Mouse (Mus musculus) MEL-GATA-1-ER (cell line): Measurements from ENCODE around the gene Cpa1.
A peak's percentile ranks its signal among the peaks of the same experiment; 100 is the strongest.

Experiments
- DNase-seq: peaks from one replicate; pipeline ENCODE4 v3.0.0-alpha.2; 2012; ENCODE audit warnings: low read depth; ENCODE audit errors: extremely low read depth

Gene Cpa1

GRCm38 (mm10) chr6:30671696-30672095, 32.7 kb downstream of the Cpa1 start:
- DNase-seq, result no peak

- DNase-seq, result no peak
These were observed 34.9 kb downstream of the Cpa1 start for GRCm38 (mm10) chr6:30673764-30674561.

GRCm38 (mm10) chr6:30674714-30675280, 35.8 kb downstream of the Cpa1 start:
- no peak for DNase-seq

GRCm38 (mm10) chr6:30675281-30675771, 36.3 kb downstream of the Cpa1 start:
- DNase-seq, result no peak

GRCm38 (mm10) chr6:30676506-30676905, 37.5 kb downstream of the Cpa1 start:
- DNase-seq, result no peak

GRCm38 (mm10) chr6:30677591-30677990, 38.6 kb downstream of the Cpa1 start:
- DNase-seq, result no peak

- no peak for DNase-seq
These were observed 39.5 kb downstream of the Cpa1 start for GRCm38 (mm10) chr6:30678482-30678881.

- no peak for DNase-seq
These were observed 40.5 kb downstream of the Cpa1 start for GRCm38 (mm10) chr6:30679567-30679966.

- DNase-seq, result no peak
These were observed 41.4 kb downstream of the Cpa1 start for GRCm38 (mm10) chr6:30680442-30680841.

GRCm38 (mm10) chr6:30681935-30682900, 43.2 kb downstream of the Cpa1 start:
- DNase-seq, result no peak

- DNase-seq, result no peak
These were observed 45.6 kb downstream of the Cpa1 start for GRCm38 (mm10) chr6:30684570-30684969.

GRCm38 (mm10) chr6:30687198-30687597, 48.2 kb downstream of the Cpa1 start:
- DNase-seq, result no peak

GRCm38 (mm10) chr6:30692826-30693225, 53.8 kb downstream of the Cpa1 start:
- no peak for DNase-seq

- peak; percentile 85 for DNase-seq
These were observed 54.5 kb downstream of the Cpa1 start, which contains the start of gene Cep41 for GRCm38 (mm10) chr6:30693350-30693991. Cep41 (minus strand) TSS chr6:30693749.

GRCm38 (mm10) chr6:30694209-30694608, 55.2 kb downstream of the Cpa1 start:
- no peak for DNase-seq
